Mouse (Mus musculus): Measurements from ENCODE around the gene Hsd3b6. TPM values are rescaled to one million over a fixed set of nuclear protein-coding genes. Genes with fewer than 3 reads are reported as not detected.

Gene Hsd3b6
- 135 and 143 TPM in 2 replicates for polyA plus RNA-seq (2016; fragmentation: Nextera tagmentation; extraction: Ambion mirVana)

DNA sequence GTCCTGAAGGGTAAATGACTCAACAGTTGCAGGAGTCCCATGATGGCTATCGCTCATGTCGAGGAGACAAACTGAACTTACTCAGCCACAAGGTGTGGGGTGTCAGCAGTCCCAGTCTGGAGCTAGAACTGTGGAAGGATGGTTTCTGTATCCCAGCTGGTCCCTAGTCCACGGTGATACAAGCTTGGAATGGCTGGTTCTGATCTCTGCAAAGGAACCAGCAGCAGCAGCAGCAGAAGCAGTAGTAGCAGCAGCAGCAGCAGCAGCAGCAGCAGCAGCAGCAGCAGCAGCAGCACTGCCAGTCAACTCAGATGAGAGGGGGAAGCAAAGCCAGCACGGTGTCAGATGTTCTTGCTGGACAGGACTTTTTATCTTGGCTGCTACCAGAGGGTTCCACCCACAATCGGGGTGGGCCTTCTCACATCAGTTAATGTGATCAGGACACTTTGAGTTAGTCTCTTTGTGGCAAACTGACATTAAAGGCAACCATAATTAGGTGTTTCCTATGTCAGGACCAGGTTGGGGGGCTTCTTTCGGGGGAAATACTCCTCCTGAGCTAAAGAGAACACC is at the start of gene Hsd3b6:
Gene Hsd3b6 (minus strand): TSS at position 343 of the 570 bp plus-strand sequence.
- H3K4me1 ChIP-seq (replicated peaks) = peaks cover 2% of the 10 kb centered on the region; the same call in 1 of the 2 replicates
- H3K4me2 ChIP-seq = no peak within 1 kb of the TSS
- WGBS = 60% methylated on average over 6 of the region's 6 CpGs
- no peak within 1 kb of the TSS for H3K27ac ChIP-seq (ENCODE audit: poor library complexity, severe bottlenecking)
- no peak within 1 kb of the TSS for H3K4me3 ChIP-seq
- H3K36me3 ChIP-seq = no peaks in the 10 kb centered on the region
- no peaks in the 10 kb centered on the region for H3K9me3 ChIP-seq (replicated peaks)
- H3K9ac ChIP-seq = no peak within 1 kb of the TSS
- H3K27me3 ChIP-seq (replicated peaks) = no peaks in the 10 kb centered on the region
- peak; percentile 66 for ATAC-seq (ENCODE audit: insufficient number of reproducible peaks, low FRiP score)

DNA sequence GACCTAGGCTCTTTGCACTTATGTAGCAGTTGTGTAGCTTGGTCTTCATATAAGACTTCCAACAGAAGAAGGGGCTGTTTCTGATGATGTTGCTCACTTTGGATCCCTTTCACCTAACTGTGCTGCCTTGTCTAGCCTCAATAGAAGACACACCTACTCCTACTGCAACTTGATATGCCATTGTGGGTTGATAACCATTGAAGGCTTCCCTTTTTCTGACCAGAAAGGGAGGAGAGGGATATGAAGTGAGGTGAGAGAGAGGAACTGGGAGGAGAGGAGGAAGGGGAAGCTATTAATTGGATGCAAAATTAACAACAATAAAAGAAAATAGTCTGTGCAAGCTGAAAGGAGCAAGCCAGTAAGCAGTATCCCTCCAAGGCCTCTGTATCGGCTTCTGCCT is 48.6 kb upstream of the Hsd3b6 start:
- WGBS = 96% methylated on average over 1 of the region's 1 CpGs
- no peak for ATAC-seq (ENCODE audit: insufficient number of reproducible peaks, low FRiP score)
- Histone ChIP-seq H3K27me3 (replicated peaks) (peaks cover 7% of the 10 kb centered on the region; the same call in 1 of the 2 replicates), H3K27ac (ENCODE audit: poor library complexity, severe bottlenecking) (no peak overlapping the region), H3K4me1 (replicated peaks) (peaks cover 3% of the 10 kb centered on the region), H3K4me2 (no peak overlapping the region), H3K9me3 (replicated peaks) (no peaks in the 10 kb centered on the region), H3K4me3 (no peak overlapping the region), H3K9ac (no peak overlapping the region), H3K36me3 (no peaks in the 10 kb centered on the region)

DNA sequence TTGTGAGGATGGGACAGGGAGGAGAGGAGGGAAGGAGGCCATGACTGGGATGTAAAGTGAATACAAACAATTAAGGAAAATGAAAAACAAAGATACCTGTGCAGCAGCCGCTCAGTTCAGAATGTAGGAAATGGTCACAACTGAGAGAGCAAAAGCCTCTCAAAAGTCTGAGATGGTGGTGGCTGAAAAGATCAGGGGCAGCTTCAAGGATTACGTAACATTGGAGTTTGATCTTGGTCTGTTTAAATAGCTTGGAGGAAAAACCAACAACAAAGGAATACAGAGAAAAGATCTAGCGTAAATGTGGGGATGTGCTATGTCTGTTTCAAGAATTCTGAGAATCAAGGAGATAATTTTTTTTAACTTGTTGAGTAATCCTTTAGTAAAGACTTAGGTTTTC is 45.3 kb upstream of the Hsd3b6 start, which contains the start of gene Hsd3b1:
Gene Hsd3b1 (minus strand): TSS at position 219 of the 400 bp plus-strand sequence.
- H3K9me3 ChIP-seq (replicated peaks) = no peaks in the 10 kb centered on the region
- H3K27me3 ChIP-seq (replicated peaks) = peaks cover 7% of the 10 kb centered on the region; the same call in 1 of the 2 replicates
- WGBS = 88% methylated on average over 3 of the region's 3 CpGs
- peaks cover 22% of the 10 kb centered on the region for H3K4me1 ChIP-seq (replicated peaks)
- no peak within 1 kb of the TSS for H3K4me3 ChIP-seq
- ATAC-seq (ENCODE audit: insufficient number of reproducible peaks, low FRiP score) = no peak
- H3K27ac ChIP-seq (ENCODE audit: poor library complexity, severe bottlenecking) = no peak within 1 kb of the TSS
- no peaks in the 10 kb centered on the region for H3K36me3 ChIP-seq
- no peak within 1 kb of the TSS for H3K4me2 ChIP-seq
- H3K9ac ChIP-seq = no peak within 1 kb of the TSS

DNA sequence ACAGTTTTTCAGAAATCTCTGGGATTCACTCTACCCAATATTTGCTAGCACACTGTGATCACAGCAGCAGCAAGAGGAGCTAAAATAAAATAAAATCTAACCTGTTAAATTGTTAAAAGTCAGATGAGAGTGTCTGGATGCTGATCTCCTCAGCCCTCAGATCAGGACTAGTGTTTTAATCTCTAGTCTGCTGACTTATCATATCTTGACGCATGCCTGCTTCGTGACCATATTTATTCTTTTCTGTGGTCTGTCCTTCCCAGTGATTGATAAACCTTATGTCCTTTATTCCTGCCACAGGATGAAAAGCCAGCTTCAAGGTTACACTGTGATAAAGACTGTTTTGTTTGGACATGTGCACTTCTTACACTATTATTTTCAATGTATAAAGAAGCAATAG is 43.8 kb upstream of the Hsd3b6 start:
- 24% methylated on average over 2 of the region's 2 CpGs for WGBS
- no peak for ATAC-seq (ENCODE audit: insufficient number of reproducible peaks, low FRiP score)
- H3K27me3 ChIP-seq (replicated peaks) = peaks cover 7% of the 10 kb centered on the region; the same call in 1 of the 2 replicates
- no peak overlapping the region for H3K4me2 ChIP-seq
- H3K9ac ChIP-seq = no peak overlapping the region
- H3K9me3 ChIP-seq (replicated peaks) = no peaks in the 10 kb centered on the region
- H3K36me3 ChIP-seq = no peaks in the 10 kb centered on the region
- H3K4me3 ChIP-seq = no peak overlapping the region
- H3K27ac ChIP-seq (ENCODE audit: poor library complexity, severe bottlenecking) = peak overlapping the region; percentile 56
- H3K4me1 ChIP-seq (replicated peaks) = peaks cover 22% of the 10 kb centered on the region

DNA sequence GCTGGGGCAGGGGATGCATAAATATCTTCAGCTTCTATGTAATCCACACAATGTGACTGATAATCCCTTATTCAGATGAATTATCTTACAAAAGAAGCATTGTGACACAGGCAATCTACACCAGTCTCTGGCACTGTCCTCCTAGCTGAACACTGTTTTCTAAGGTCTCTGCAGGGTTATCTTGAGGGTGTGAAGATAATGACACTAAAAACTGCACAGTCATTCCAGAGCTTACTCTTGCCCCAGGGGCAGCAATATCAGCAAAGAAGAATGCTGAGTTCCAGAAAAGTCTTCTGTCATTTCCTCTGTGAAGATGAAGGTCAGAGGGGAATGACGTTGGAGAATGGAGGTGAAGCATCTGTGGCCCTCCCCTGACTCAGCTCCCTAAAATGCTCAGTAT is 42.6 kb upstream of the Hsd3b6 start:
- Histone ChIP-seq H3K36me3 (no peaks in the 10 kb centered on the region), H3K4me2 (no peak overlapping the region), H3K9me3 (replicated peaks) (no peaks in the 10 kb centered on the region), H3K4me3 (no peak overlapping the region), H3K27ac (ENCODE audit: poor library complexity, severe bottlenecking) (peak overlapping the region; percentile 62), H3K27me3 (replicated peaks) (no peaks in the 10 kb centered on the region), H3K9ac (no peak overlapping the region), H3K4me1 (replicated peaks) (peaks cover 22% of the 10 kb centered on the region)
- 8% methylated on average over 1 of the region's 1 CpGs for WGBS
- ATAC-seq (ENCODE audit: insufficient number of reproducible peaks, low FRiP score) = peak; percentile 90

DNA sequence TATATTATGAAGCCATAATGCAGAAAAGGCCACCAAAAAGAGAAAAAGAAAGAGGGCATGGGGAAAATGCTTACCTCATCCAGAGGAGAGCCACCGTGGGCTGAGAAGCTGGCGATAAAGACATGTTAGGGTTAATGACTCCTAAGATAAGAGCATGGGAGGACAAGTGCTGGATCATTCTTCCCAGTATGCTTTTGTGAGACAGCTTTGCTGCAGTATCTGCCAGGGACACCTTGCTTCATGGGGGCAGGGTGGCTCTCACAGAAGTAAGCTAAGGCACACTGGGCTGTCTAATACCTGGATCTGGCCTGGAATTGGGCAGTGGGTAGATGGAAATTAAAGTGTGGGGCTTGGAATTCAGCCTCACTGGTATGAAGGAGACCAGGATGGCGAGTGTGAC is 40.9 kb upstream of the Hsd3b6 start:
- peaks cover 22% of the 10 kb centered on the region for H3K4me1 ChIP-seq (replicated peaks)
- 36% methylated on average over 3 of the region's 3 CpGs for WGBS
- peak overlapping the region; percentile 51; the same call in 1 of the 2 replicates for H3K27ac ChIP-seq (ENCODE audit: poor library complexity, severe bottlenecking)
- ATAC-seq (ENCODE audit: insufficient number of reproducible peaks, low FRiP score) = peak; percentile 93
- H3K9ac ChIP-seq = no peak overlapping the region
- no peaks in the 10 kb centered on the region for H3K27me3 ChIP-seq (replicated peaks)
- no peaks in the 10 kb centered on the region for H3K36me3 ChIP-seq
- H3K4me3 ChIP-seq = no peak overlapping the region
- H3K4me2 ChIP-seq = no peak overlapping the region
- no peaks in the 10 kb centered on the region for H3K9me3 ChIP-seq (replicated peaks)

DNA sequence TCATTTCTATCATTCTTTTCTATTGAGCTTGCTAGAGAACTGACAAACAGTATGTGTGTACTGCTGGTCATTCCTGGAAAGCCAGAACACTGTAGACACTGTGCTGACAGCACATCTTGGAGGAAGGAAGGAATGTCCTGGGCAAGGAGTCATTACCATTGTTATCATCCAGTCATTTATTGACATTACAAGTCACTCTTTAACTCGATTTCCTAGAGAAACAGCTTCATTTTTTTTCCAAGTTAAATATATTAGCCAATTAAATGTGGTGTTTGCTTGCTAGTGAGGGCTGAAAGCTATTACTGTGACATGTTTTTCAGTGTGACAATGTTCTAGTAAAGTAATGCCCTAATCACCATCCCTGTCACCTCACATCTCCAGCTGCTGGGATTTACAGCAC is 39.4 kb upstream of the Hsd3b6 start:
- Histone ChIP-seq H3K4me2 (no peak overlapping the region), H3K9me3 (replicated peaks) (no peaks in the 10 kb centered on the region), H3K27ac (ENCODE audit: poor library complexity, severe bottlenecking) (no peak overlapping the region), H3K4me3 (no peak overlapping the region), H3K27me3 (replicated peaks) (no peaks in the 10 kb centered on the region), H3K4me1 (replicated peaks) (peaks cover 22% of the 10 kb centered on the region), H3K36me3 (no peaks in the 10 kb centered on the region), H3K9ac (no peak overlapping the region)
- no peak for ATAC-seq (ENCODE audit: insufficient number of reproducible peaks, low FRiP score)
- 17% methylated on average over 1 of the region's 1 CpGs for WGBS

DNA sequence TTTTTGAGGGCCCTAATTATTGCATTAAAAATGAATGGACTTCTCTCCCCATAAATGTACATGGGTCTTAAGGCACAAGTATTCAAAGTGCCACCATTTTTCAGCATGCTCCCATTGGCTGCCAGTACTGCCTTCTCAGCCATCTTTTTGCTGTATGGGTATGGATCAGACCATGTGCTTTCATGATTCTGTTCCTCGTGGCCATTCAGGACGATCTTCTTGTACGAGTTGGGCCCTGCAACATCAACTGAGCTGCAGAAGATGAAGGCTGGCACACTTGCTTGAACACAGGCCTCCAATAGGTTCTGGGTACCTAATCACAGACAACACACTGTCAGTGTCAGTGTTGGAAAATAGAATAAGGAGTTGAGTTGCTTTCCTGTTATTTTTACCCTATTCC is 38.8 kb upstream of the Hsd3b6 start:
- H3K4me2 ChIP-seq = no peak overlapping the region
- WGBS = 89% methylated on average over 3 of the region's 3 CpGs

DNA sequence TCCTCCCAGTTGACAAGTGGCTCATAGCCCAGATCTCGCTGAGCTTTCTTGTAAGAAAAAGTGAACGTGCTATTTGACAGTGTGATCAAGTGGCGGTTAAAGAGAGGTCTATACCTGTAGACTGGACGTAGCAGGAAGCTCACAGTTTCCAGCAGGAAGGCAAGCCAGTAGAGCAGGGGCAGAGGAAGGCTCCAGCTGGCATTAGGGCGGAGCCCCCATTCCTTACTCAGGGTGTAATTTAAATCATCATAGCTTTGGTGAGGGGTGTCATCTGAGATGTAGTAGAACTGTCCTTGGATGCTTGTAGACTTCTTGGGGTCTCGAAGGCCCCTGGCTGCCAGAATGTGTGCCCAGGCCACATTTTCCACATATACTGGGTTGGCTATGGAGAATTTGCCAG is 38.4 kb upstream of the Hsd3b6 start:
- no peak overlapping the region for H3K4me3 ChIP-seq
- H3K4me1 ChIP-seq (replicated peaks) = peaks cover 17% of the 10 kb centered on the region
- WGBS = 87% methylated on average over 6 of the region's 6 CpGs
- no peak overlapping the region for H3K9ac ChIP-seq
- no peak for ATAC-seq (ENCODE audit: insufficient number of reproducible peaks, low FRiP score)
- H3K27ac ChIP-seq (ENCODE audit: poor library complexity, severe bottlenecking) = no peak overlapping the region
- H3K9me3 ChIP-seq (replicated peaks) = no peaks in the 10 kb centered on the region
- no peaks in the 10 kb centered on the region for H3K36me3 ChIP-seq
- H3K27me3 ChIP-seq (replicated peaks) = no peaks in the 10 kb centered on the region
- H3K4me2 ChIP-seq = no peak overlapping the region

More for the DNA sequence above, 38.8 kb upstream of the Hsd3b6 start:
- Histone ChIP-seq H3K4me3 (no peak overlapping the region), H3K27me3 (replicated peaks) (no peaks in the 10 kb centered on the region), H3K9ac (no peak overlapping the region), H3K27ac (ENCODE audit: poor library complexity, severe bottlenecking) (no peak overlapping the region), H3K9me3 (replicated peaks) (no peaks in the 10 kb centered on the region), H3K4me1 (replicated peaks) (peaks cover 22% of the 10 kb centered on the region), H3K36me3 (no peaks in the 10 kb centered on the region)
- ATAC-seq (ENCODE audit: insufficient number of reproducible peaks, low FRiP score) = no peak

DNA sequence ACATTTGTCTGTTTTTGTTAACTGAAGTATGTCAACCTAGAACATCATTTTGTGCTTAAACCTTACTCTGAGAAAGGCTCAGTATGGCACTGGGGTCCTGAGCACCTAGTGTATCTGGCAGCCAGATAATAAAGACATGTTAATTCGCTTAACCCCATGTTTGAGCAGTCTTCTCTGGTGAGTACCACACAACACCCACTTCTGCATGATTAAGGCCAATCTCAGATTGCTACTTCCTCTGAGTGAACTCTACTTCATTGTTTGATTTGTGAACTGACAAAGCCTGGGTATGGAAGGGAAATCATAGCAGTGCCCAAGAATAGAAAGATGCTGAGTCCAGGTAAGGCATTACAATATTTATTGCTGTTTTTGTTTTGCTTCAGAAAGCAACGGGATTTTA is 37.6 kb upstream of the Hsd3b6 start:
- Histone ChIP-seq H3K27me3 (replicated peaks) (no peaks in the 10 kb centered on the region), H3K36me3 (no peaks in the 10 kb centered on the region), H3K9me3 (replicated peaks) (no peaks in the 10 kb centered on the region), H3K4me3 (no peak overlapping the region), H3K9ac (no peak overlapping the region), H3K4me2 (no peak overlapping the region), H3K4me1 (replicated peaks) (peaks cover 10% of the 10 kb centered on the region), H3K27ac (ENCODE audit: poor library complexity, severe bottlenecking) (no peak overlapping the region)
- no peak for ATAC-seq (ENCODE audit: insufficient number of reproducible peaks, low FRiP score)
- WGBS = 82% methylated on average over 2 of the region's 2 CpGs

DNA sequence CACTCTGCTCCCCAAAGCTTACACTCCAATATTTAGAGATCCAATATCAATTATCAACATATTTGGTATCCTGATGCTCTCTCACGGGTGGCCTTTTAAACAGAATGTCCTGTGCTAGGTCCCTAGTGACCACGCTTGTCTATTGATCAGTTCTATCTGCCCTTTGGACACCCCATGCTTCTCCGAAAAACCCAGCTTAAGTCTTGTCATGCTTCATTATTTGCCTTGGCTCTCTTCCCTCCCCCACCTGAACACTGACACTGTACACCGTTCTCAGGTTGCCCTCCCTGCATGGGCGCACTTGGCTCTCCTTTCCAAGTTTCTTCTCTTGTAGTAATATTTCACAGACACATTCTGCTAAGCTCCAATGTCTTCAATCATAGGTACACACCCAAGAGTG is 36.0 kb upstream of the Hsd3b6 start:
- no peaks in the 10 kb centered on the region for H3K9me3 ChIP-seq (replicated peaks)
- H3K36me3 ChIP-seq = no peaks in the 10 kb centered on the region
- H3K27ac ChIP-seq (ENCODE audit: poor library complexity, severe bottlenecking) = no peak overlapping the region
- peaks cover under 1% of the 10 kb centered on the region; the same call in 1 of the 2 replicates for H3K4me1 ChIP-seq (replicated peaks)
- no peak overlapping the region for H3K9ac ChIP-seq
- no peaks in the 10 kb centered on the region for H3K27me3 ChIP-seq (replicated peaks)
- ATAC-seq (ENCODE audit: insufficient number of reproducible peaks, low FRiP score) = no peak
- H3K4me2 ChIP-seq = no peak overlapping the region
- H3K4me3 ChIP-seq = no peak overlapping the region
- 85% methylated on average over 5 of the region's 5 CpGs for WGBS

DNA sequence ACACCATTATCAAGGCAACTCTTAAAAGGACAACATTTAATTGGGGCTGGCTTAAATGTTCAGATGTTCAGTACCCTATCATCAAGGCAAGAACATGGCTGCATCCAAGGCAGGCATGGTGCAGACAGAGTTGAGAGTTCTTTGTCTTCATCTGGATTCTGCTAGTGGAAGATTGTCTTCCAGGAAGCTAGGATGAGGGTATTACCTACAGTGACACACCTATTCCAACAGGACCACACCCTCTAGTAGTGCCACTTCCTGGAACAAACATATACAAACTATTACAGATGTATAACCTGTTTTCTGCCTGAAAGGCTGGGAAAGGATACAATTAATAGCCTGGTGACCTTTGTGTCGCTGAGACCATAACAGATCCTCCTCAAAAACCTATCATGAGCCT is 34.7 kb upstream of the Hsd3b6 start:
- Histone ChIP-seq H3K36me3 (no peaks in the 10 kb centered on the region), H3K27ac (ENCODE audit: poor library complexity, severe bottlenecking) (no peak overlapping the region), H3K9ac (no peak overlapping the region), H3K4me1 (replicated peaks) (no peaks in the 10 kb centered on the region), H3K4me2 (no peak overlapping the region), H3K4me3 (no peak overlapping the region), H3K27me3 (replicated peaks) (no peaks in the 10 kb centered on the region), H3K9me3 (replicated peaks) (no peaks in the 10 kb centered on the region)
- ATAC-seq (ENCODE audit: insufficient number of reproducible peaks, low FRiP score) = peak; percentile 63; the same call in 1 of the 2 replicates
- WGBS = 86% methylated on average over 1 of the region's 1 CpGs
